Mouse (Mus musculus): ENCODE measurements at regions not wholly inside any gene's neighbourhood (a gene's known extent, or its start where the extent isn't known, plus 50 kb on each side); places are given as distances from the start of the nearest gene placed in this dataset.

GRCm38 (mm10) chr10:120635194-120635593 lies 158.9 kb upstream of the Hmga2 start:
- 90% methylated on average over 5 of the region's 5 CpGs for WGBS
- Histone ChIP-seq H3K4me1 (peaks cover 25% of the 10 kb centered on the region), H3K4me3 (no peak overlapping the region), H3K27me3 (ENCODE audit: low read depth, poor library complexity, severe bottlenecking) (peaks cover 9% of the 10 kb centered on the region; the same call in 1 of the 2 replicates), H3K27ac (replicated peaks) (no peak overlapping the region), H3K9me3 (replicated peaks) (no peaks in the 10 kb centered on the region), H3K36me3 (no peaks in the 10 kb centered on the region)
- DNase-seq (ENCODE audit: low spot score), result no peak

- no peak for DNase-seq (ENCODE audit: low spot score)
- Histone ChIP-seq H3K9me3 (replicated peaks) (no peaks in the 10 kb centered on the region), H3K36me3 (no peaks in the 10 kb centered on the region), H3K27ac (replicated peaks) (no peak overlapping the region), H3K4me1 (peaks cover 9% of the 10 kb centered on the region), H3K4me3 (no peak overlapping the region), H3K27me3 (ENCODE audit: low read depth, poor library complexity, severe bottlenecking) (peaks cover 2% of the 10 kb centered on the region; the same call in 1 of the 2 replicates)
- 66% methylated on average over 2 of the region's 2 CpGs for WGBS
These were observed 155.8 kb upstream of the Hmga2 start for GRCm38 (mm10) chr10:120632071-120632470.

- DNase-seq (ENCODE audit: low spot score), result no peak
- Histone ChIP-seq H3K9me3 (replicated peaks) (no peaks in the 10 kb centered on the region), H3K27me3 (ENCODE audit: low read depth, poor library complexity, severe bottlenecking) (no peaks in the 10 kb centered on the region), H3K4me1 (peaks cover 6% of the 10 kb centered on the region; the same call in 1 of the 2 replicates), H3K27ac (replicated peaks) (no peak overlapping the region), H3K36me3 (no peaks in the 10 kb centered on the region), H3K4me3 (no peak overlapping the region)
- 84% methylated on average over 5 of the region's 5 CpGs for WGBS
These were observed 151.8 kb upstream of the Hmga2 start for GRCm38 (mm10) chr10:120628066-120628465.

- no peak overlapping the region for H3K27ac ChIP-seq (replicated peaks)
- no peaks in the 10 kb centered on the region for H3K9me3 ChIP-seq (replicated peaks)
- H3K4me1 ChIP-seq, result peaks cover 3% of the 10 kb centered on the region; the same call in 1 of the 2 replicates
- no peak for DNase-seq (ENCODE audit: low spot score)
- H3K4me3 ChIP-seq, result no peak overlapping the region
- H3K27me3 ChIP-seq (ENCODE audit: low read depth, poor library complexity, severe bottlenecking), result no peaks in the 10 kb centered on the region
- no peaks in the 10 kb centered on the region for H3K36me3 ChIP-seq
- 87% methylated on average over 5 of the region's 5 CpGs for WGBS
These were observed 149.2 kb upstream of the Hmga2 start for GRCm38 (mm10) chr10:120625474-120625873.

- no peaks in the 10 kb centered on the region for H3K9me3 ChIP-seq (replicated peaks)
- H3K4me1 ChIP-seq, result peaks cover 3% of the 10 kb centered on the region; the same call in 1 of the 2 replicates
- 80% methylated on average over 10 of the region's 10 CpGs for WGBS
- H3K27ac ChIP-seq (replicated peaks), result no peak overlapping the region
- no peak overlapping the region for H3K4me3 ChIP-seq
- DNase-seq (ENCODE audit: low spot score), result no peak
- H3K27me3 ChIP-seq (ENCODE audit: low read depth, poor library complexity, severe bottlenecking), result no peaks in the 10 kb centered on the region
- no peaks in the 10 kb centered on the region for H3K36me3 ChIP-seq
These were observed 148.1 kb upstream of the Hmga2 start for GRCm38 (mm10) chr10:120624203-120624942.

- 79% methylated on average over 5 of the region's 5 CpGs for WGBS
- H3K4me3 ChIP-seq, result no peak overlapping the region
- H3K4me1 ChIP-seq, result no peaks in the 10 kb centered on the region
- no peaks in the 10 kb centered on the region for H3K36me3 ChIP-seq
- H3K27ac ChIP-seq (replicated peaks), result no peak overlapping the region
- H3K9me3 ChIP-seq (replicated peaks), result no peaks in the 10 kb centered on the region
- DNase-seq (ENCODE audit: low spot score), result no peak
- no peaks in the 10 kb centered on the region for H3K27me3 ChIP-seq (ENCODE audit: low read depth, poor library complexity, severe bottlenecking)
These were observed 140.2 kb upstream of the Hmga2 start for GRCm38 (mm10) chr10:120616406-120617015.

- H3K36me3 ChIP-seq, result no peaks in the 10 kb centered on the region
- no peak for DNase-seq (ENCODE audit: low spot score)
- no peaks in the 10 kb centered on the region for H3K27me3 ChIP-seq (ENCODE audit: low read depth, poor library complexity, severe bottlenecking)
- WGBS, result 86% methylated on average over 8 of the region's 8 CpGs
- H3K27ac ChIP-seq (replicated peaks), result no peak overlapping the region
- H3K4me1 ChIP-seq, result no peaks in the 10 kb centered on the region
- no peaks in the 10 kb centered on the region for H3K9me3 ChIP-seq (replicated peaks)
- no peak overlapping the region for H3K4me3 ChIP-seq
These were observed 136.1 kb upstream of the Hmga2 start for GRCm38 (mm10) chr10:120612351-120612750.

- Histone ChIP-seq H3K27ac (replicated peaks) (no peak overlapping the region), H3K27me3 (ENCODE audit: low read depth, poor library complexity, severe bottlenecking) (no peaks in the 10 kb centered on the region), H3K9me3 (replicated peaks) (no peaks in the 10 kb centered on the region), H3K4me3 (no peak overlapping the region), H3K4me1 (no peaks in the 10 kb centered on the region), H3K36me3 (no peaks in the 10 kb centered on the region)
- no peak for DNase-seq (ENCODE audit: low spot score)
- 78% methylated on average over 10 of the region's 10 CpGs for WGBS
These were observed 133.8 kb upstream of the Hmga2 start for GRCm38 (mm10) chr10:120610076-120610475.

GRCm38 (mm10) chr10:120604506-120604905 lies 128.2 kb upstream of the Hmga2 start:
- peaks cover 4% of the 10 kb centered on the region for H3K4me1 ChIP-seq
- H3K36me3 ChIP-seq, result no peaks in the 10 kb centered on the region
- H3K4me3 ChIP-seq, result no peak overlapping the region
- H3K27me3 ChIP-seq (ENCODE audit: low read depth, poor library complexity, severe bottlenecking), result no peaks in the 10 kb centered on the region
- WGBS, result 45% methylated on average over 7 of the region's 7 CpGs
- no peak for DNase-seq (ENCODE audit: low spot score)
- no peaks in the 10 kb centered on the region for H3K9me3 ChIP-seq (replicated peaks)
- H3K27ac ChIP-seq (replicated peaks), result no peak overlapping the region

- DNase-seq (ENCODE audit: low spot score), result no peak
- WGBS, result 90% methylated on average over 4 of the region's 4 CpGs
These were observed 126.9 kb upstream of the Hmga2 start for GRCm38 (mm10) chr10:120603167-120603566.

GRCm38 (mm10) chr10:120600735-120601134 lies 124.5 kb upstream of the Hmga2 start:
- DNase-seq (ENCODE audit: low spot score), result no peak
- H3K27me3 ChIP-seq (ENCODE audit: low read depth, poor library complexity, severe bottlenecking), result no peaks in the 10 kb centered on the region
- WGBS, result 89% methylated on average over 5 of the region's 5 CpGs
- no peak overlapping the region for H3K4me3 ChIP-seq
- H3K4me1 ChIP-seq, result peaks cover 4% of the 10 kb centered on the region
- H3K36me3 ChIP-seq, result no peaks in the 10 kb centered on the region
- no peak overlapping the region for H3K27ac ChIP-seq (replicated peaks)
- no peaks in the 10 kb centered on the region for H3K9me3 ChIP-seq (replicated peaks)

More at GRCm38 (mm10) chr10:120603167-120603566, 126.9 kb upstream of the Hmga2 start:
- Histone ChIP-seq H3K4me3 (no peak overlapping the region), H3K27me3 (ENCODE audit: low read depth, poor library complexity, severe bottlenecking) (no peaks in the 10 kb centered on the region), H3K9me3 (replicated peaks) (no peaks in the 10 kb centered on the region), H3K27ac (replicated peaks) (no peak overlapping the region), H3K36me3 (no peaks in the 10 kb centered on the region), H3K4me1 (peaks cover 4% of the 10 kb centered on the region)

GRCm38 (mm10) chr10:120599551-120599950 lies 123.3 kb upstream of the Hmga2 start:
- peaks cover 3% of the 10 kb centered on the region for H3K4me1 ChIP-seq
- no peak overlapping the region for H3K27ac ChIP-seq (replicated peaks)
- H3K36me3 ChIP-seq, result no peaks in the 10 kb centered on the region
- 90% methylated on average over 6 of the region's 6 CpGs for WGBS
- H3K27me3 ChIP-seq (ENCODE audit: low read depth, poor library complexity, severe bottlenecking), result no peaks in the 10 kb centered on the region
- H3K9me3 ChIP-seq (replicated peaks), result no peaks in the 10 kb centered on the region
- no peak for DNase-seq (ENCODE audit: low spot score)
- no peak overlapping the region for H3K4me3 ChIP-seq

- no peak for DNase-seq (ENCODE audit: low spot score)
- Histone ChIP-seq H3K27ac (replicated peaks) (no peak overlapping the region), H3K4me3 (no peak overlapping the region), H3K4me1 (no peaks in the 10 kb centered on the region), H3K27me3 (ENCODE audit: low read depth, poor library complexity, severe bottlenecking) (no peaks in the 10 kb centered on the region), H3K9me3 (replicated peaks) (peaks cover 4% of the 10 kb centered on the region; the same call in 1 of the 2 replicates), H3K36me3 (no peaks in the 10 kb centered on the region)
- 74% methylated on average over 9 of the region's 9 CpGs for WGBS
These were observed 121.1 kb upstream of the Hmga2 start for GRCm38 (mm10) chr10:120597320-120597887.

Data from midbrain, embryonic 10.5 days (tissue).